Mouse (Mus musculus) bone marrow macrophage, adult 2 months (primary cell): ENCODE results near the gene Gcnt2.
"Not testable (repeated sequence)": the region's sequence is repeated elsewhere in the genome, so short reads cannot be mapped to it uniquely, and the experiment has no call there.

Source experiments
- CTCF ChIP-seq: IDR thresholded peaks from 2 replicates; pipeline ENCODE4 v1.5.1; 2012; ENCODE audit warnings: low read depth, mild to moderate bottlenecking, low read length, moderate library complexity
- POLR2A ChIP-seq: IDR thresholded peaks from 2 replicates; pipeline ENCODE4 v1.6.1; 2012; ENCODE audit warnings: mild to moderate bottlenecking, low read depth, low read length, borderline replicate concordance

DNA sequence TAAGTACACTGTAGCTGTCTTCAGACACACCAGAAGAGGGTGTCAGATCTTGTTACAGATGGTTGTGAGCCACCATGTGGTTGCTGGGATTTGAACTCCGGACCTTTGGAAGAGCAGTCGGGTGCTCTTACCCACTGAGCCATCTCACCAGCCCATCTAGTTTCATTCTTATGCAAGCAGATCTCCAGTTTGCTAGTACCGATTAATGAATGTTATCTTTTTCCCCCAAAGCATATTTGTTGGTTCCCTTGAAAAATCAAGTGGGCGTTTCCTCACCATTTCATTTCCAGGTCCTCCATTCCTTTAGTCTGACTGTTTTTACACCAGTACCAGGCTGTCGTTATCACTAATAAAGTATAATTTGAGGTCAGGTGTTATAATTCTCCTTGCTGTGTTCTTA is 139.0 kb downstream of the Gcnt2 start:
- TF ChIP-seq POLR2A, CTCF: not testable (repeated sequence)
